Mouse (Mus musculus) brain, embryonic 14.5 days (tissue): Measurements from ENCODE around the gene Clec16a.

Experiments used
- CTCF ChIP-seq: fragments of 200-500 bp; IDR thresholded peaks from 2 replicates; pipeline ENCODE4 v1.5.1; 2012; ENCODE audit warnings: inconsistent platforms, mild to moderate bottlenecking, moderate library complexity, borderline replicate concordance; ENCODE audit not compliant: insufficient read depth, insufficient read length; ENCODE audit errors: extremely low read depth
- POLR2A ChIP-seq: fragments of 200-500 bp; IDR thresholded peaks from 2 replicates; pipeline ENCODE4 v1.6.1; 2012; ENCODE audit warnings: mild to moderate bottlenecking, inconsistent platforms, borderline replicate concordance; ENCODE audit not compliant: poor library complexity, insufficient read depth, insufficient read length, severe bottlenecking; ENCODE audit errors: extremely low read depth

DNA sequence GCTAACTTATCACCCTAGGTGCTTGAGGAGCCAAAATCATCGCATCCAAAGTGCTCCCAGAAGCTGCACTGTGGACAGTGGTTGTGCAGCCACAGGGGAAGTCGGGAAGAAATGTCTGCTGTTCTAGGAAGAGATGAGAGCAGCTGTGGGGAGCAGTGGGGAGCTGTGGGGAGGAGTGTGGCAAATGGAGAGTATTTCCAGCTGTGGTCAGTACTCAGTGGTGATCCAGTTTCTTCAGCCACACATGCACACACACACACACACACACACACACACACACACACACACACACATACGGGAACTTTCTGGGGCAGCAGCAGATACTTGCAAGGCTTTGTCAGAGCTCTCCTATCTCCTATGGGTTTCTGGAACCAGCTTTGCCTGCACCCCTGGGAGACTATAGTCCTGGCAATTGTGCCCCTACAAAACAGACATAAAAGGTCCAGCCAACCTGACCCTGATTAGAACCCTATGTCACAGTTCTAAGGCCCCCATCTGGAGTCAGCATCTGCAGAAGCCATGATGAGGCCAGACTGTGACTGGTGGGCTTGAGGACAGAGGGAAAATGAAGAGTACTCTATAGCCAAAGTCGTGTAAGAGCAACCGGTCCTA lies 217.5 kb downstream of the Clec16a start:
- TF ChIP-seq CTCF (no peak), POLR2A (no peak)
